Mouse (Mus musculus) intestine, postnatal 0 days (tissue): ENCODE results near the gene Mllt11. TPM values are rescaled to one million over a fixed set of nuclear protein-coding genes. Genes with fewer than 3 reads are reported as not detected.

Source experiments
- ATAC-seq: fragments of 200-750 bp; cut with Nextera tagmentation; 2 replicates; pipeline ENCODE4 v1.8.0; 2017; ENCODE audit warnings: mild to moderate bottlenecking, moderate TSS enrichment, moderate library complexity
- H3K27ac ChIP-seq: fragments of 300-500 bp; sonication (generic); 2 replicates; pipeline ENCODE4 v1.5.1; 2014; ENCODE audit warnings: mild to moderate bottlenecking, low read depth, low read length, moderate library complexity
- H3K27me3 ChIP-seq: fragments of 300-500 bp; sonication (generic); replicated peaks from 2 replicates; pipeline ENCODE4 v1.6.1; 2014; ENCODE audit warnings: low read length, mixed read lengths; ENCODE audit not compliant: control insufficient read depth, insufficient read depth
- H3K36me3 ChIP-seq: fragments of 300-500 bp; sonication (generic); 2 replicates; pipeline ENCODE4 v1.6.1; 2014; ENCODE audit warnings: mild to moderate bottlenecking, moderate library complexity; ENCODE audit not compliant: control insufficient read depth, insufficient read depth
- H3K4me1 ChIP-seq: fragments of 300-500 bp; sonication (generic); replicated peaks from 2 replicates; pipeline ENCODE4 v1.6.1; 2014; ENCODE audit warnings: antibody characterized with exemption, low read length, mixed read lengths; ENCODE audit not compliant: control insufficient read depth, insufficient read depth
- H3K4me2 ChIP-seq: fragments of 300-500 bp; sonication (generic); replicated peaks from 2 replicates; pipeline ENCODE4 v1.6.1; 2014; ENCODE audit warnings: low read depth, mild to moderate bottlenecking, moderate library complexity
- H3K4me3 ChIP-seq: fragments of 300-500 bp; sonication (generic); 2 replicates; pipeline ENCODE4 v1.5.1; 2014; ENCODE audit warnings: low read depth, low read length
- H3K9ac ChIP-seq: fragments of 300-500 bp; sonication (generic); 2 replicates; pipeline ENCODE4 v1.6.1; 2014; ENCODE audit warnings: mild to moderate bottlenecking, low read depth, low read length
- H3K9me3 ChIP-seq: fragments of 300-500 bp; sonication (generic); 2 replicates; pipeline ENCODE4 v1.6.1; 2016; ENCODE audit warnings: mixed run types; ENCODE audit not compliant: control insufficient read depth
- CTCF ChIP-seq: sonication (generic); IDR thresholded peaks from 2 replicates; pipeline ENCODE4 v1.5.1; 2016; ENCODE audit warnings: low read depth, mild to moderate bottlenecking, control low read depth, antibody characterized with exemption, moderate library complexity
- WGBS: fragments of 180-500 bp; shearing (Covaris S2); extraction: QIAGEN DNeasy Blood & Tissue Kit; methylation state at CpG from one replicate; pipeline ENCODE4 v1.1.7; 2014; 5-methylcytosine and 5-hydroxymethylcytosine counted together
- polyA plus RNA-seq: library from polyadenylated mRNA; unstranded; fragments of >200 nt; fragmentation: Nextera tagmentation; extraction: Ambion mirVana; gene quantifications from 2 replicates; pipeline ENCODE4 v1.2.1, GENCODE M21; 2015

The Mllt11 gene
- polyA plus RNA-seq, 1 experiment from 2014 or later: 10.1 TPM

GRCm38 (mm10) chr3:95171105-95171504 lies 60.9 kb downstream of the Mllt11 start:
- Histone ChIP-seq H3K9ac (no peak overlapping the region), H3K4me2 (no peak overlapping the region), H3K36me3 (peaks cover 25% of the 10 kb centered on the region; the same call in 1 of the 2 replicates), H3K4me1 (no peaks in the 10 kb centered on the region), H3K9me3 (no peaks in the 10 kb centered on the region), H3K4me3 (no peak overlapping the region), H3K27ac (no peak overlapping the region), H3K27me3 (peaks cover 23% of the 10 kb centered on the region)
- WGBS: 63% methylated on average over 6 of the region's 6 CpGs
- no peak for ATAC-seq
- no peak for TF ChIP-seq CTCF

- TF ChIP-seq CTCF: no peak
- WGBS: 88% methylated on average over 10 of the region's 10 CpGs
- no peak overlapping the region for H3K9ac ChIP-seq
- ATAC-seq: no peak
- no peak overlapping the region for H3K4me2 ChIP-seq
- peaks cover 23% of the 10 kb centered on the region for H3K27me3 ChIP-seq
- peaks cover 25% of the 10 kb centered on the region; the same call in 1 of the 2 replicates for H3K36me3 ChIP-seq
- H3K27ac ChIP-seq: no peak overlapping the region
- H3K4me3 ChIP-seq: no peak overlapping the region
- no peaks in the 10 kb centered on the region for H3K9me3 ChIP-seq
- H3K4me1 ChIP-seq: no peaks in the 10 kb centered on the region
Observed at GRCm38 (mm10) chr3:95169996-95170395, 62.0 kb downstream of the Mllt11 start.

Other genes starting within 250 kb of the Mllt11 start
- 8.7 and 9.7 TPM in 2 replicates for gene Zfp687, start 216.7 kb downstream of the Mllt11 start, polyA plus RNA-seq
- 164 and 166 TPM in 2 replicates for gene Psmd4, start 189.6 kb downstream of the Mllt11 start, polyA plus RNA-seq
- 13.1 and 14.7 TPM in 2 replicates for gene Pip5k1a, start 125.2 kb downstream of the Mllt11 start, polyA plus RNA-seq
- 58.5 and 60.5 TPM in 2 replicates for gene Vps72, start 121.1 kb downstream of the Mllt11 start, polyA plus RNA-seq
- gene Tmod4, start 107.7 kb downstream of the Mllt11 start, polyA plus RNA-seq: 0.44 and 0.73 TPM in 2 replicates
- 49.3 and 54.8 TPM in 2 replicates for gene Scnm1, start 98.2 kb downstream of the Mllt11 start, polyA plus RNA-seq
- 7.1 and 7.5 TPM in 2 replicates for gene Lysmd1, start 98.1 kb downstream of the Mllt11 start, polyA plus RNA-seq
- gene Tnfaip8l2, start 89.8 kb downstream of the Mllt11 start, polyA plus RNA-seq: 3.6 and 4.7 TPM in 2 replicates
- gene Sema6c, start 71.7 kb downstream of the Mllt11 start, polyA plus RNA-seq: 1.0 and 1.3 TPM in 2 replicates
- 3.1 and 4.6 TPM in 2 replicates for gene Gabpb2, start 14.3 kb downstream of the Mllt11 start, polyA plus RNA-seq
- gene Cdc42se1, start 3.4 kb downstream of the Mllt11 start, polyA plus RNA-seq: 59.4 and 64.9 TPM in 2 replicates
- gene Gm128, start 9.4 kb upstream of the Mllt11 start, polyA plus RNA-seq: 0.14 and 0.16 TPM in 2 replicates
- gene Bnipl, start 19.0 kb upstream of the Mllt11 start, polyA plus RNA-seq: not detected in 2 replicates
- gene Mindy1, start 49.2 kb upstream of the Mllt11 start, polyA plus RNA-seq: 36.4 and 38.0 TPM in 2 replicates
- gene Prune1, start 49.9 kb upstream of the Mllt11 start, polyA plus RNA-seq: 9.2 and 10.1 TPM in 2 replicates
- 2.0 and 2.3 TPM in 2 replicates for gene Anxa9, start 75.0 kb upstream of the Mllt11 start, polyA plus RNA-seq
- gene Cers2, start 82.6 kb upstream of the Mllt11 start, polyA plus RNA-seq: 109 and 120 TPM in 2 replicates
- gene Setdb1, start 125.0 kb upstream of the Mllt11 start, polyA plus RNA-seq: 7.5 and 7.7 TPM in 2 replicates
- not detected in 2 replicates for gene 4930558C23Rik, start 170.7 kb upstream of the Mllt11 start, polyA plus RNA-seq
- gene Arnt, start 202.2 kb upstream of the Mllt11 start, polyA plus RNA-seq: 11.7 and 13.4 TPM in 2 replicates